ENCODE assay signal across 8 mouse cellular contexts in genomic region chr2:91053934-91054382, GRCm38 (mm10). TPM values are rescaled to one million over a fixed set of nuclear protein-coding genes. Genes with fewer than 3 reads are reported as not detected.
DNase-seq lines count a peak whose midpoint lies in the region; ATAC-seq and TF ChIP-seq lines count a peak whose summit lies in the region.

Gene Psmc3 (plus strand): TSS chr2:91054009.

- peaks cover 19% of the 10 kb centered on the region for H3K79me3 ChIP-seq in C2C12 (ENCODE audit: low read depth)

- peaks cover 37% of the 10 kb centered on the region for H3K4me1 ChIP-seq in erythroblast, embryonic 14.5 days (ENCODE audit: control insufficient read depth)
- H3K4me1 ChIP-seq in heart, embryonic 12.5 days (replicated peaks): peaks cover 14% of the 10 kb centered on the region
- no peaks in the 10 kb centered on the region for H3K4me1 ChIP-seq in kidney, postnatal 0 days (replicated peaks; ENCODE audit: insufficient read depth, low read length)
- peaks cover 16% of the 10 kb centered on the region for H3K4me1 ChIP-seq in liver, embryonic 11.5 days (replicated peaks; ENCODE audit: control insufficient read depth, insufficient read depth, low read length)
- H3K4me1 ChIP-seq in stomach, embryonic 14.5 days (ENCODE audit: control insufficient read depth, insufficient read depth, low read length): peaks cover 6% of the 10 kb centered on the region; the same call in 1 of the 2 replicates

- DNase-seq in brain, embryonic 14.5 days (ENCODE audit: low read depth): peak; percentile 98
- DNase-seq in kidney, postnatal 0 days (ENCODE audit: low spot score): peak; percentile 98
- DNase-seq in liver, embryonic 11.5 days (ENCODE audit: low spot score): peak; percentile 93
- DNase-seq in naive thymus-derived CD4-positive, alpha-beta T cell, adult 2 months (ENCODE audit: low read depth): peak; percentile 93

- ATAC-seq in heart, embryonic 12.5 days (ENCODE audit: insufficient number of reproducible peaks, low FRiP score): peak; percentile 98
- ATAC-seq in kidney, postnatal 0 days (replicated peaks; ENCODE audit: low FRiP score, low read depth): peak; percentile 97
- peak; percentile 98 for ATAC-seq in liver, embryonic 11.5 days (replicated peaks; ENCODE audit: low FRiP score)
- ATAC-seq in stomach, embryonic 14.5 days (ENCODE audit: insufficient number of reproducible peaks, insufficient read depth, low FRiP score, low read depth): peak; percentile 97

- WGBS in heart, embryonic 12.5 days: under 1% methylated on average over 40 of the region's 40 CpGs
- under 1% methylated on average over 40 of the region's 40 CpGs for WGBS in kidney, postnatal 0 days
- WGBS in liver, embryonic 11.5 days: under 1% methylated on average over 40 of the region's 40 CpGs
- WGBS in stomach, embryonic 14.5 days: under 1% methylated on average over 40 of the region's 40 CpGs

- TF ChIP-seq CTCF in C2C12 (IDR thresholded peaks at IDR 0.05; ENCODE audit: control insufficient read depth, insufficient read depth, insufficient read length): no peak
- no peak for TF ChIP-seq CTCF in brain, embryonic 14.5 days (IDR thresholded peaks at IDR 0.05; ENCODE audit: borderline replicate concordance, extremely low read depth, insufficient read depth, insufficient read length)
- no peak for TF ChIP-seq CTCF in kidney, postnatal 0 days (IDR thresholded peaks at IDR 0.05; ENCODE audit: low read depth)

- no peaks in the 10 kb centered on the region for H3K27me3 ChIP-seq in C2C12 (ENCODE audit: control insufficient read depth, insufficient read depth, insufficient read length)
- no peaks in the 10 kb centered on the region for H3K27me3 ChIP-seq in erythroblast, embryonic 14.5 days (ENCODE audit: control insufficient read depth)
- no peaks in the 10 kb centered on the region for H3K27me3 ChIP-seq in heart, embryonic 12.5 days (replicated peaks)
- H3K27me3 ChIP-seq in kidney, postnatal 0 days (ENCODE audit: insufficient read depth, low read length): no peaks in the 10 kb centered on the region
- H3K27me3 ChIP-seq in liver, embryonic 11.5 days (replicated peaks; ENCODE audit: control insufficient read depth, insufficient read depth, low read length): no peaks in the 10 kb centered on the region
- no peaks in the 10 kb centered on the region for H3K27me3 ChIP-seq in stomach, embryonic 14.5 days (ENCODE audit: control insufficient read depth, insufficient read depth, low read length)

- peaks cover 41% of the 10 kb centered on the region for H3K36me3 ChIP-seq in C2C12 (ENCODE audit: control insufficient read depth, insufficient read depth)
- peaks cover 50% of the 10 kb centered on the region for H3K36me3 ChIP-seq in erythroblast, embryonic 14.5 days (ENCODE audit: control insufficient read depth)
- H3K36me3 ChIP-seq in heart, embryonic 12.5 days: peaks cover 49% of the 10 kb centered on the region
- H3K36me3 ChIP-seq in kidney, postnatal 0 days (ENCODE audit: insufficient read depth, low read length): peaks cover 34% of the 10 kb centered on the region
- H3K36me3 ChIP-seq in liver, embryonic 11.5 days (ENCODE audit: control insufficient read depth, insufficient read depth, low read length): peaks cover 29% of the 10 kb centered on the region
- peaks cover 38% of the 10 kb centered on the region for H3K36me3 ChIP-seq in stomach, embryonic 14.5 days (ENCODE audit: control insufficient read depth, insufficient read depth, low read length)

- peak within 1 kb of the TSS; percentile 86 for H3K9ac ChIP-seq in heart, embryonic 12.5 days
- peak within 1 kb of the TSS; percentile 89 for H3K9ac ChIP-seq in kidney, postnatal 0 days (ENCODE audit: low read depth, low read length)
- H3K9ac ChIP-seq in liver, embryonic 11.5 days (ENCODE audit: low read depth, low read length): peak within 1 kb of the TSS; percentile 90
- H3K9ac ChIP-seq in stomach, embryonic 14.5 days (replicated peaks; ENCODE audit: low read depth, low read length): peak within 1 kb of the TSS; percentile 75

- peak within 1 kb of the TSS; percentile 70 for H3K27ac ChIP-seq in heart, embryonic 12.5 days (ENCODE audit: poor library complexity, severe bottlenecking)
- H3K27ac ChIP-seq in kidney, postnatal 0 days: peak within 1 kb of the TSS; percentile 90
- peak within 1 kb of the TSS; percentile 81 for H3K27ac ChIP-seq in liver, embryonic 11.5 days (ENCODE audit: low read depth, low read length)
- H3K27ac ChIP-seq in stomach, embryonic 14.5 days (ENCODE audit: low read length): peak within 1 kb of the TSS; percentile 66; the same call in 1 of the 2 replicates

- peak; percentile 50; the same call in 1 of the 2 replicates for TF ChIP-seq POLR2A in brain, embryonic 14.5 days (IDR thresholded peaks at IDR 0.05; ENCODE audit: borderline replicate concordance, extremely low read depth, insufficient read depth, insufficient read length, poor library complexity, severe bottlenecking)

- H3K4me2 ChIP-seq in heart, embryonic 12.5 days: peak within 1 kb of the TSS; percentile 93
- peak within 1 kb of the TSS; percentile 71 for H3K4me2 ChIP-seq in kidney, postnatal 0 days (ENCODE audit: low read length)
- H3K4me2 ChIP-seq in liver, embryonic 11.5 days: peak within 1 kb of the TSS; percentile 93
- peak within 1 kb of the TSS; percentile 90 for H3K4me2 ChIP-seq in stomach, embryonic 14.5 days (replicated peaks; ENCODE audit: low read depth, low read length)

- H3K9me3 ChIP-seq in erythroblast, embryonic 14.5 days (ENCODE audit: control insufficient read depth, low read length): no peaks in the 10 kb centered on the region
- H3K9me3 ChIP-seq in heart, embryonic 12.5 days (replicated peaks): no peaks in the 10 kb centered on the region
- H3K9me3 ChIP-seq in kidney, postnatal 0 days (replicated peaks; ENCODE audit: low read length): no peaks in the 10 kb centered on the region
- no peaks in the 10 kb centered on the region for H3K9me3 ChIP-seq in liver, embryonic 11.5 days (ENCODE audit: control insufficient read depth, low read length)
- H3K9me3 ChIP-seq in stomach, embryonic 14.5 days (ENCODE audit: control insufficient read depth, low read depth, low read length): no peaks in the 10 kb centered on the region

- H3ac ChIP-seq in C2C12 (ENCODE audit: control insufficient read depth, insufficient read length, low read depth): peak within 1 kb of the TSS; percentile 99

- peak within 1 kb of the TSS; percentile 75 for H3K4me3 ChIP-seq in C2C12 (ENCODE audit: insufficient read depth, poor library complexity, severe bottlenecking)
- H3K4me3 ChIP-seq in erythroblast, embryonic 14.5 days (replicated peaks): peak within 1 kb of the TSS; percentile 93
- peak within 1 kb of the TSS; percentile 81 for H3K4me3 ChIP-seq in heart, embryonic 12.5 days
- peak within 1 kb of the TSS; percentile 88 for H3K4me3 ChIP-seq in kidney, postnatal 0 days (replicated peaks; ENCODE audit: low read depth, low read length)
- peak within 1 kb of the TSS; percentile 96 for H3K4me3 ChIP-seq in liver, embryonic 11.5 days (ENCODE audit: low read depth, low read length)
- H3K4me3 ChIP-seq in stomach, embryonic 14.5 days (ENCODE audit: low read depth, low read length): peak within 1 kb of the TSS; percentile 91

- peaks cover 41% of the 10 kb centered on the region for H3K79me2 ChIP-seq in C2C12 (ENCODE audit: control insufficient read depth, insufficient read depth)

TF ChIP-seq in C2C12, 6 proteins besides CTCF, POLR2A, EP300 and RAD21:
- TF ChIP-seq CEBPB (IDR thresholded peaks at IDR 0.05; ENCODE audit: low read depth): no peak
- TF ChIP-seq USF1 (IDR thresholded peaks at IDR 0.05; ENCODE audit: low read depth): no peak
- TF ChIP-seq MAX (IDR thresholded peaks at IDR 0.05): no peak
- no peak for TF ChIP-seq FOSL1 (IDR thresholded peaks at IDR 0.05; ENCODE audit: insufficient read depth, low read length, poor library complexity, severe bottlenecking)
- TF ChIP-seq MYOD1 (IDR thresholded peaks at IDR 0.05; ENCODE audit: control insufficient read depth, insufficient read length, low read depth): no peak

RNA-seq across cellular contexts. Expression of gene Psmc3, which starts in this region (rescaled TPM):
- 367 TPM for polyA plus RNA-seq in C2C12 (2012; fragmentation: generic; extraction: Trizol)
- polyA plus RNA-seq in brain, embryonic 14.5 days (2012; rRNA removed): 159 and 160 TPM in 2 replicates
- 22.2 and 22.3 TPM in 2 replicates for polyA plus RNA-seq in erythroblast, embryonic 14.5 days (2012)
- polyA plus RNA-seq in heart, embryonic 12.5 days (2016; fragmentation: Nextera tagmentation; extraction: Ambion mirVana): 245 and 252 TPM in 2 replicates
- 287 and 307 TPM in 2 replicates for polyA plus RNA-seq in kidney, postnatal 0 days (2015; fragmentation: Nextera tagmentation; extraction: Ambion mirVana)
- polyA plus RNA-seq in liver, embryonic 11.5 days (2014; fragmentation: Nextera tagmentation; extraction: Ambion mirVana): 324 and 347 TPM in 2 replicates
- 302 and 313 TPM in 2 replicates for polyA plus RNA-seq in stomach, embryonic 14.5 days (2014; fragmentation: Nextera tagmentation; extraction: Ambion mirVana)

Comparison
In these comparisons a context has a peak if more than half of its experiments do, and no peak if none do; other contexts are left out.
1. Peak in every context shown above with its lines: DNase-seq, ATAC-seq, H3K4me3 ChIP-seq and H3K27ac ChIP-seq.